Comparison of ENCODE assay signal across 8 mouse cellular contexts in the genomic region with DNA sequence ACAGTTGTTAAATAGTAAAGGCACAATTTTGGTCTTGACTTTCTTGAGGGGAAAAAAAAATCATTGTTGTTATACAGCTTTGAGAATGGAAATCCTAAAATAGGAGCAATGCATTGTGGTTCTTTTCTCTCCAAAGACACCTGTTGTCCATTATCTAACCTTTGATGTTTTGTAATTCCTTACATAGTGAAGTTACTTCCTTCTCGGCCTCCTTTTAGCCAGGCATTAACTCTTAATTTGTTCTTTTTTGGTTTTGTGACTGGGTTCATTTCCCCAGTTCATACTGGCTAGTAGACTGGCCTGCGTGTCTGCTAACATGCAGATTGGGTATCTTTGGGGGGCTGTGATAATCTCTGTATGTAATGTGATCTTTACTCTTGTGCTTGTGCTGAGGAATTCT. TPM values are rescaled to one million over a fixed set of nuclear protein-coding genes. Genes with fewer than 3 reads are reported as not detected.
DNase-seq lines count a peak whose midpoint lies in the region; ATAC-seq and TF ChIP-seq lines count a peak whose summit lies in the region.

No protein-coding gene starts in this region.

- peaks cover 17% of the 10 kb centered on the region for H3K4me1 ChIP-seq in forebrain, embryonic 14.5 days (ENCODE audit: control insufficient read depth, insufficient read depth, low read length)
- H3K4me1 ChIP-seq in liver, embryonic 12.5 days: peaks cover 47% of the 10 kb centered on the region

- peak overlapping the region; percentile 87 for H3K4me3 ChIP-seq in gastrocnemius, adult 2 months
- H3K4me3 ChIP-seq in forebrain, embryonic 14.5 days (ENCODE audit: low read depth, low read length): peak overlapping the region; percentile 96
- peak overlapping the region; percentile 89 for H3K4me3 ChIP-seq in liver, embryonic 12.5 days

- WGBS in forebrain, embryonic 14.5 days: 4% methylated on average over 2 of the region's 2 CpGs
- WGBS in liver, embryonic 12.5 days (ENCODE audit: insufficient replicate concordance): 7% methylated on average over 2 of the region's 2 CpGs

- no peak for DNase-seq in gastrocnemius, adult 2 months
- no peak for DNase-seq in gastrocnemius, postnatal 36 days
- DNase-seq in 3T3-L1 (ENCODE audit: low read depth, low spot score): peak; percentile 47
- DNase-seq in forebrain, embryonic 14.5 days (ENCODE audit: low spot score): no peak
- DNase-seq in yolk sac, embryonic 10.5 days (ENCODE audit: low spot score): no peak
- no peak for DNase-seq in retina, postnatal 1 day

- peak overlapping the region; percentile 60 for H3K4me2 ChIP-seq in forebrain, embryonic 14.5 days (ENCODE audit: low read length)
- peak overlapping the region; percentile 98 for H3K4me2 ChIP-seq in liver, embryonic 12.5 days

- ATAC-seq in forebrain, embryonic 14.5 days: no peak
- ATAC-seq in liver, embryonic 12.5 days: no peak
- ATAC-seq in frontal cortex, adult (ENCODE audit: low TSS enrichment): no peak

- intact Hi-C loops in gastrocnemius, adult 2 months (cut with DNase I): loop anchor here (5.0 kb wide), 1 partner anchor 160 kb away; no protein-coding TSS in a partner anchor
- intact Hi-C loops in gastrocnemius, postnatal 36 days (cut with DNase I): no loop called here

- peak overlapping the region; percentile 22; the same call in 1 of the 2 replicates for H3K9ac ChIP-seq in forebrain, embryonic 14.5 days (ENCODE audit: low read length)
- H3K9ac ChIP-seq in liver, embryonic 12.5 days: no peak overlapping the region; the same call in 1 of the 2 replicates

- H3K36me3 ChIP-seq in forebrain, embryonic 14.5 days (ENCODE audit: control insufficient read depth, insufficient read depth, low read length): no peaks in the 10 kb centered on the region
- H3K36me3 ChIP-seq in liver, embryonic 12.5 days: no peaks in the 10 kb centered on the region

- H3K9me3 ChIP-seq in forebrain, embryonic 14.5 days (replicated peaks; ENCODE audit: control insufficient read depth, low read length): no peaks in the 10 kb centered on the region
- no peaks in the 10 kb centered on the region for H3K9me3 ChIP-seq in liver, embryonic 12.5 days (replicated peaks)

- no peak overlapping the region for H3K27ac ChIP-seq in gastrocnemius, adult 2 months
- H3K27ac ChIP-seq in forebrain, embryonic 14.5 days (ENCODE audit: low read depth, low read length): no peak overlapping the region
- no peak overlapping the region for H3K27ac ChIP-seq in liver, embryonic 12.5 days

- no peaks in the 10 kb centered on the region for H3K27me3 ChIP-seq in forebrain, embryonic 14.5 days (replicated peaks; ENCODE audit: control insufficient read depth, insufficient read depth, low read length)
- peaks cover 11% of the 10 kb centered on the region for H3K27me3 ChIP-seq in liver, embryonic 12.5 days (replicated peaks)

- no peak for TF ChIP-seq CTCF in gastrocnemius, adult 2 months (IDR thresholded peaks at IDR 0.05)

RNA-seq across cellular contexts. Expression of gene Eml4, which starts 1.7 kb away (rescaled TPM):
- total RNA-seq in gastrocnemius, adult 2 months (2021): 1 to 10 TPM; 1.8 to 2.6 TPM
- total RNA-seq in gastrocnemius, postnatal 36 days (2021): 1 to 10 TPM; 1.7 TPM
- polyA plus RNA-seq in forebrain, embryonic 14.5 days (2014; fragmentation: Nextera tagmentation; extraction: Ambion mirVana): 23.5 and 30.6 TPM in 2 replicates
- 13.5 and 15.1 TPM in 2 replicates for polyA plus RNA-seq in liver, embryonic 12.5 days (2016; fragmentation: Nextera tagmentation; extraction: Ambion mirVana)
